Mouse (Mus musculus) left cerebral cortex, adult 6 months (tissue): Measurements from ENCODE around the gene Smcp. TPM values are rescaled to one million over a fixed set of nuclear protein-coding genes. Genes with fewer than 3 reads are reported as not detected.

ENCODE experiments used
- long read RNA-seq, 2 experiments: library from polyadenylated mRNA; unstranded; transcript quantifications; one replicate each; pipeline ENCODE4 v2.0.0; 2019 to 2020
- polyA plus RNA-seq: library from polyadenylated mRNA; unstranded; fragments of <200 nt; fragmentation: Nextera tagmentation; gene quantifications from 2 replicates; pipeline ENCODE4 v1.2.3, GENCODE M21; 2021

The Smcp gene
- polyA plus RNA-seq = not detected in 2 replicates
- long read RNA-seq, experiment 1 = 0 reads
- long read RNA-seq, experiment 2 = 0 reads

DNA sequence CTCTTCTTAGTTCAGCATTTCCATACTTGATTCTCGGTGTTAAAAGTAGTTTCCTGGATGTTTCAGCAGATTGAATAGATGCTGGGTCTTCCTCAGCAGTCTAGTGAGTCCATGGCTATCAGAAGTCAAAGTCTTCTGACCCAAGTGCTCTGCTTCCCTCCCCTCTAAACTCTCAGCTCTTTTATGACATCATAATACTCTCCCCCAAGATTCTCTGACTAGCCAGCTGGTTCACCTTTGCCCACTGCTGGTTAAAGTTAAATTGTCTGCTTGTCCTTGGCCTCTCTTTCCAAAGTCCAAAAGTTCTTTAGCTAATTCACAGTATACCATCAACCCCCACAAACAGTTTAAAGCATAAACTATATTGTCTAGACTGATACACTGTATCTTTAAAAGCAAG lies at the start of gene Smcp:
Gene Smcp, minus strand, starts transcription at position 140 of the 400 bp plus-strand sequence.

DNA sequence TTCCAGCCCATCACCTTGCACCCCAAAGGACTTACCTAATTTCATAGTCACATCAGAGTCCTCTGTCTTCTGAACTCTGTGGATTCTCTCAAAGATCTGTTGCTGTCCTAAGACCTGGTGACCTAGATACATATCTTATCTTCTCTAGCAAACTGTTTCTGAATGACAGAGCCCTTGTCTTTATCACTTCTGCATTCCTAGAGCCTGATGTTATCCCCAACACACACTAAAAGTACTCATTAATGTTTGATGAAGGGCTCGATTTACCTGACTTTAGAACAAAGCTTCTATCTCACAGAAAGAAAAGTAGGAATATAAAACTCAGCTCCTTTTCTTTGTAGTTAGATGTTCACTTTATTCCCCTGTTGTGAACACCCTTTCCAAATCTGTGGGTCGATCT lies 32.8 kb upstream of the Smcp start, which contains the start of gene Lce6a:
Gene Lce6a, minus strand, starts transcription at position 101 of the 400 bp plus-strand sequence.

DNA sequence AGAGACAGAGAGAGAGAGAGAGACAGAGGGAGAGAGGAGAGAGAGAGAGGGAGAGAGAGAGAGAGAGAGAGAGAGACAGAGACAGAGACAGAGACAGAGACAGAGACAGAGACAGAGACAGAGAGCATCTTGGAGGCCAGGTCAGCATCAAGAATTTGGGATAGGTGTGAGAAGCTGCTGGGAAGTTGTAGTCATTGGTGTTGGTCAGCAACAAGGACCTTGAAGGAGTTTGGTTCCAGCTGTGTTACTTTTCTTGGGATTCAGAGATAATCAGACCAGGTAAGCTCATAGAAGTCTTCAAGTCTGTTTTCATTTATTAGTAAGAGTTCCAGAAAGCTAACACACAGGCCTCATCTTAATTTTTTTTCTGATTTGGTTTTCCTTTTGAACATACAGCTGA lies 18.6 kb upstream of the Smcp start, which contains the start of gene 2210017I01Rik:
Gene 2210017I01Rik, minus strand, starts transcription at position 101 of the 400 bp plus-strand sequence.

DNA sequence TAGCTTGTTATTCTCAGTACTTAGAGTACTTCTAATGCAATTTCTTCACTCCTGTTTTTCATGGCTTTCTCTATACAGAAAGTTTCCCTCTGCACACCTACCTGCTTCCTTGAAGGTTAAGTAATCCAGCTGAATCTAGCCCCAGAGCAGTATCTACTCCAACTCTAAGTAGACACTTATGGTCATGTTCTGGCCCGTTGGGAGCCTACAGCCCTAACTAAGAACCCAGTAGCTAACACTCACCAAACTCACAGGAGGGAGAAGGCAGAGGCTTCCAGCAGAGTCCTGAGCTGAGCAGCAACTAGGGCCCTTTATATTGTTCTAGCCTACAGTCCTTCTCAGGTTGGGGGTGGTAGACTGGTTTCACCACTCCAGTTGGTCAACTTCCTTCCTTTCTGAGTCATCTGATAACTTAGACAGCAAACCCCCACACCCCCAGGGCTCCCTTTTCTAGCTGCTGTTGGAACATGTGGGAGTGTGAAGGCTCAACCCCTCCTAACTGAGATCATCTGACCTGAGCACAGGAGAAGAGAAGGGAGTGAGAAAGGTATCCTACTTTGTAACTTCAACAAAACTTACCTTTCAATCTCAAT lies 15.3 kb downstream of the Smcp start, which contains the start of gene Ivl:
Gene Ivl, minus strand, starts transcription at position 287 of the 593 bp plus-strand sequence.

DNA sequence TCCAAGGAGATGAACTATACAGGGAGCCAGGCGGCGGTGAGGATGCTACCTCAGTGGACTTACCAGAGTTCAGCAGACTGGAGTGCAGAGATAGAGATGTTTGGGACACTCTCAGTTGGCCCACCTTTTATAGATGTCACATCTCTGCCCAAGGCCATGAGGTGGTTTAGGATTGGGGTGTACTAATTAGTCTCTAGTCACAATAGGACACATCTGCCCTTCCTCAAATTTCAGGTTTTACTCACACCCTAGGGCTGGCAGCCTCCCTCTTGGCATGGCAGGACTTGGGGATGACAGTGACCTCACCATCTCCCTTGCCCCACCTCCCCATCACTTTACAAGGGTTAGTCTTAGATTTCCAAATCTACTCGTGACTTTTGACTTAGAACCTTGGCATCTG lies 54.4 kb downstream of the Smcp start, which contains the start of gene 2310046K23Rik:
Gene 2310046K23Rik, minus strand, starts transcription at position 101 of the 400 bp plus-strand sequence.

Other genes with a start within 250 kb of the Smcp start
- gene Sprr2d, start 249.9 kb downstream of the Smcp start, polyA plus RNA-seq = not detected in 2 replicates
- not detected in 2 replicates for gene Sprr2e, start 236.9 kb downstream of the Smcp start, polyA plus RNA-seq
- not detected in 2 replicates for gene Sprr2f, start 223.8 kb downstream of the Smcp start, polyA plus RNA-seq
- not detected in 2 replicates for gene Sprr2h, start 203.3 kb downstream of the Smcp start, polyA plus RNA-seq
- not detected in 2 replicates for gene Sprr2i, start 181.0 kb downstream of the Smcp start, polyA plus RNA-seq
- not detected in 2 replicates for gene Sprr2j-ps, start 170.9 kb downstream of the Smcp start, polyA plus RNA-seq
- gene Gm9774, start 159.6 kb downstream of the Smcp start, polyA plus RNA-seq = 1.4 and 1.7 TPM in 2 replicates
- not detected in 2 replicates for gene Sprr2k, start 156.4 kb downstream of the Smcp start, polyA plus RNA-seq
- not detected in 2 replicates for gene Sprr1b, start 150.2 kb downstream of the Smcp start, polyA plus RNA-seq
- not detected in 2 replicates for gene Sprr3, start 130.3 kb downstream of the Smcp start, polyA plus RNA-seq
- 0.15 TPM in 1 of 2 replicates, not detected in the other for gene Sprr1a, start 103.1 kb downstream of the Smcp start, polyA plus RNA-seq
- gene Sprr4, start 88.5 kb downstream of the Smcp start, polyA plus RNA-seq = not detected in 2 replicates
- not detected in 2 replicates for gene 2310046K23Rik, start 54.5 kb downstream of the Smcp start, polyA plus RNA-seq
- not detected in 2 replicates for gene Ivl, start 15.3 kb downstream of the Smcp start, polyA plus RNA-seq
- not detected in 2 replicates for gene 2210017I01Rik, start 18.5 kb upstream of the Smcp start, polyA plus RNA-seq
- gene Lce6a, start 32.7 kb upstream of the Smcp start, polyA plus RNA-seq = not detected in 2 replicates
- not detected in 2 replicates for gene Lce1a1, start 59.3 kb upstream of the Smcp start, polyA plus RNA-seq
- not detected in 2 replicates for gene Lce1b, start 67.9 kb upstream of the Smcp start, polyA plus RNA-seq
- not detected in 2 replicates for gene Lce1a2, start 81.3 kb upstream of the Smcp start, polyA plus RNA-seq
- not detected in 2 replicates for gene Lce1c, start 90.2 kb upstream of the Smcp start, polyA plus RNA-seq
- not detected in 2 replicates for gene Lce1d, start 98.2 kb upstream of the Smcp start, polyA plus RNA-seq
- gene Lce1e, start 120.1 kb upstream of the Smcp start, polyA plus RNA-seq = not detected in 2 replicates
- not detected in 2 replicates for gene Lce1f, start 131.4 kb upstream of the Smcp start, polyA plus RNA-seq
- not detected in 2 replicates for gene Gm38119, start 150.1 kb upstream of the Smcp start, polyA plus RNA-seq
- not detected in 2 replicates for gene Lce1g, start 163.3 kb upstream of the Smcp start, polyA plus RNA-seq
- not detected in 2 replicates for gene Lce1h, start 176.1 kb upstream of the Smcp start, polyA plus RNA-seq
- not detected in 2 replicates for gene Lce1i, start 189.9 kb upstream of the Smcp start, polyA plus RNA-seq
- not detected in 2 replicates for gene Lce1j, start 201.5 kb upstream of the Smcp start, polyA plus RNA-seq
- gene Lce1k, start 218.9 kb upstream of the Smcp start, polyA plus RNA-seq = not detected in 2 replicates
- gene Kprp, start 238.2 kb upstream of the Smcp start, polyA plus RNA-seq = not detected in 2 replicates